Mouse (Mus musculus) kidney, postnatal 4 days (tissue): ENCODE results near the gene Rinl.

Experiments used
- DNase-seq, 2 experiments: peaks; one replicate each; pipeline ENCODE4 v3.0.0; 2021; ENCODE audit warnings: mixed read lengths in 2 of 2

Rinl gene

GRCm38 (mm10) chr7:28810107-28811066, 21.6 kb downstream of the Rinl start:
- peak; percentile 97 to 99 for DNase-seq

GRCm38 (mm10) chr7:28811228-28811627, 22.5 kb downstream of the Rinl start:
- peak; percentile 97 to 98 for DNase-seq

- DNase-seq: no peak
These were observed 23.0 kb downstream of the Rinl start for GRCm38 (mm10) chr7:28811640-28812275.

- DNase-seq: no peak
These were observed 23.7 kb downstream of the Rinl start for GRCm38 (mm10) chr7:28812436-28812835.

- no peak for DNase-seq
These were observed 24.2 kb downstream of the Rinl start for GRCm38 (mm10) chr7:28812949-28813348.

- no peak for DNase-seq
These were observed 25.7 kb downstream of the Rinl start for GRCm38 (mm10) chr7:28814306-28815034.

GRCm38 (mm10) chr7:28815230-28815629, 26.5 kb downstream of the Rinl start:
- no peak for DNase-seq

- DNase-seq: no peak
These were observed 27.4 kb downstream of the Rinl start for GRCm38 (mm10) chr7:28816201-28816600.

GRCm38 (mm10) chr7:28816920-28817319, 28.2 kb downstream of the Rinl start:
- no peak for DNase-seq

- DNase-seq: no peak
These were observed 28.8 kb downstream of the Rinl start for GRCm38 (mm10) chr7:28817524-28817923.

- no peak for DNase-seq
These were observed 29.2 kb downstream of the Rinl start for GRCm38 (mm10) chr7:28817957-28818356.

- no peak for DNase-seq
These were observed 29.7 kb downstream of the Rinl start for GRCm38 (mm10) chr7:28818436-28818835.

GRCm38 (mm10) chr7:28818861-28819452, 30.2 kb downstream of the Rinl start:
- no peak for DNase-seq

- no peak for DNase-seq
These were observed 30.8 kb downstream of the Rinl start for GRCm38 (mm10) chr7:28819571-28819970.

GRCm38 (mm10) chr7:28820358-28821260, 31.8 kb downstream of the Rinl start:
- DNase-seq: peak; percentile 56 to 68

- no peak for DNase-seq
These were observed 32.6 kb downstream of the Rinl start for GRCm38 (mm10) chr7:28821261-28821831.

GRCm38 (mm10) chr7:28822556-28822955, 33.8 kb downstream of the Rinl start:
- no peak for DNase-seq

- no peak for DNase-seq
These were observed 34.5 kb downstream of the Rinl start for GRCm38 (mm10) chr7:28822993-28823903.

GRCm38 (mm10) chr7:28823932-28824331, 35.2 kb downstream of the Rinl start:
- DNase-seq: no peak
